Mouse (Mus musculus) frontal cortex, postnatal 36 days (tissue): ENCODE results near the gene Prkar1b.
A peak's percentile ranks its signal among the peaks of the same experiment; 100 is the strongest.

ENCODE experiments used
- DNase-seq, 2 experiments: peaks; one replicate each; pipeline ENCODE4 v3.0.0; 2022; ENCODE audit warnings: low spot score in 2 of 2

The Prkar1b gene

GRCm38 (mm10) chr5:139107815-139108214 is 42.0 kb downstream of the Prkar1b start:
- DNase-seq: peak in 1 of 2 experiments; percentile 42

DNA sequence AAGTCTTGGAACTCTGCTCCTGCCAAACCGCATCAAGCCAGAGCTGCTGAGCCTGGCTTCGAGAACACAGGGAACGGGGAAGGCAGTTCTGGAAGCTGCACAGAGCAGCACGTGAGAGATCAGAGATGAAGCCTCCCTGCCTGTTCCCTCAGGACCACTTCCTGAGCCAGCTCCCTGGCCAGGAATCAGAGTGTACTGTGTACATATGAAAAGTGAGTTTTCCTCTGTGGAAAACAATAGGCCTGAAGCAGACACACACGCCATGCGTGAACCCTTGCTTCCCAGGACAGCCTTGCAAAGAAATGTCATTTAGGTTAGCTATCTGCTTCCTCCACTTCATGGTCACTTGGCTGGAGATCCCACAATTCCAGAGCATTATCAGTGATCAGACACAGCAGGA is 48.0 kb downstream of the Prkar1b start:
- DNase-seq: no peak

GRCm38 (mm10) chr5:139098991-139099972 is 50.5 kb downstream of the Prkar1b start:
- peak; percentile 63 to 71 for DNase-seq

GRCm38 (mm10) chr5:139095297-139096110 is 54.3 kb downstream of the Prkar1b start:
- no peak for DNase-seq

GRCm38 (mm10) chr5:139093534-139093933 is 56.3 kb downstream of the Prkar1b start:
- DNase-seq: no peak

DNA sequence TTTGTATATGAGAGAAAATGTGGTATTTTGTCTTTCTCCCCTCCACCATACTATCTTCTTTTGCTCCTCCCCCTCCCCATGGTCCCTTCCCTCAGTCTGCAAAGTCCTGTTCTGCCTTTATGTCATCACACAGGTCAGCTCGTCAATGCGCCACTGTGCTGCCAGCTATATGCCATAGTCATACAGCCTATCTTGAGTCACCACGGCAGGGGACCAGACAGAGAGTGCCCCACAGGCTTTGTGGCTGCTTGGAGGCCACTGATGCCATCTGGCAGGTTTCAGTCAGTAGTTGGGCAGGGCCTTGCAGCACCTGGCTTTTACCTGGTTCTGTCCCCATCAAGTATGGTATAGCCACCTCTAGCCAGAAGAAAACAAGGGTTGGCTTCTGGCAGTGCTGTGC is 58.1 kb downstream of the Prkar1b start:
- DNase-seq: no peak

DNA sequence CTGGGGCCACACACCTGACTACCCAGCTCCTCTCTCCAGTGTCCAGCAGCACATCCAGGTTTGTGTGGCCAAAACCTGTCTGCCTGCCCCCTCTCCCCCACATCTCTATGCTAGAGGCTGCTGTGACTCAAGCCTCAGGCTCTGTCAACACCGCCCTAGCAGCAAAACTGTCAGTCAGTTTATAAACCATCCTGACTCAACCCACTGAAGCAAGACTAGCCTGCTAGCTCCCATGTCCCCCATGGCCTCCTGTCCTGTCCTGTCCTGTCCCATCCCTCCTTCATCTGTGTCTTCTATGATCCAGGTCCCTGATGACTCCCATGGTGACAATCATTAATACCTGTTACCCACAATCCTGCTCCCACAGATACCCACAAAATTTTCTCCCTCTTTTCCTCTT is 59.6 kb downstream of the Prkar1b start:
- no peak for DNase-seq

- DNase-seq: no peak
These were observed 61.6 kb downstream of the Prkar1b start for GRCm38 (mm10) chr5:139088173-139088572.

GRCm38 (mm10) chr5:139084831-139085519 is 64.8 kb downstream of the Prkar1b start:
- peak in 1 of 2 experiments; percentile 35 for DNase-seq

DNA sequence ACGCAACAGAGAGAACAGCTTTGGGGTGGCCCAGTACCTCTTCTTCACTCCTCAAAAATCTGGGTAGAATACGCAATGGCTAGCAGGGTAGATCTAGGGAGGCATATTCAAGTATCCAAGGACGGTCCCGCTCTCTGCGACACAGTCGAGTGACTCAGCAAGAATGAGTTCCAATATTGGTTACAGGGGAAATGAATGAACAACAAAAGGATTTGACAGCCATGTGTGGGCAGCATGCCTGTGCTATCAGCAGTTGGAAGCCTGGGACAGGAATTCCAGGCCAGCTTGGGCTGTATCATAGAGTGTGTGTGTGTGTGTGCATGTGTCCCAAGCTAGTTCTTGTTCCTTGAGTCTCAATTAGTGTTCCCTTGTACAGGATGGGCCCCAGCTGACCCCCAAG is 65.5 kb downstream of the Prkar1b start:
- DNase-seq: peak; percentile 48 to 53

GRCm38 (mm10) chr5:139083841-139084240 is 66.0 kb downstream of the Prkar1b start:
- DNase-seq: no peak

DNA sequence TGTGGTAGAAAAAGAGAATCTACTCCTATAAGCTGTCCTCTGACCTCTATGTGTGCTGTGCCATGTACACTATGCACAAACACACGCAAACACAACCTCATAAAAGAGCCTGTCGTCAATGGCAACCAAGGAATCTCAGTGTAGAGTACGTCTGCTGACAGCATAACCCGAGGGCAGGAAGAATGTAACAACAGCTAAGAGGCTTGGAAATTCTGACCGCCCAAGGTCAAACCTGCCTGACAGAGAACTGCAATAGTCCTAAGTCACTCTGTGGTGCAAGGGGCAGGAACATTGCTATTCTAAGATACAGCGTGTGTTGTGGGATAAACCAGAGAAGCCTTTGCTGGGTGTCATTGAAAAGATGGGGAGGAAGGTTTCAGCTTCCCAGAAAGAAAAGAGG is 68.4 kb downstream of the Prkar1b start:
- DNase-seq: no peak

GRCm38 (mm10) chr5:139078156-139078462 is 71.7 kb downstream of the Prkar1b start:
- DNase-seq: no peak

DNA sequence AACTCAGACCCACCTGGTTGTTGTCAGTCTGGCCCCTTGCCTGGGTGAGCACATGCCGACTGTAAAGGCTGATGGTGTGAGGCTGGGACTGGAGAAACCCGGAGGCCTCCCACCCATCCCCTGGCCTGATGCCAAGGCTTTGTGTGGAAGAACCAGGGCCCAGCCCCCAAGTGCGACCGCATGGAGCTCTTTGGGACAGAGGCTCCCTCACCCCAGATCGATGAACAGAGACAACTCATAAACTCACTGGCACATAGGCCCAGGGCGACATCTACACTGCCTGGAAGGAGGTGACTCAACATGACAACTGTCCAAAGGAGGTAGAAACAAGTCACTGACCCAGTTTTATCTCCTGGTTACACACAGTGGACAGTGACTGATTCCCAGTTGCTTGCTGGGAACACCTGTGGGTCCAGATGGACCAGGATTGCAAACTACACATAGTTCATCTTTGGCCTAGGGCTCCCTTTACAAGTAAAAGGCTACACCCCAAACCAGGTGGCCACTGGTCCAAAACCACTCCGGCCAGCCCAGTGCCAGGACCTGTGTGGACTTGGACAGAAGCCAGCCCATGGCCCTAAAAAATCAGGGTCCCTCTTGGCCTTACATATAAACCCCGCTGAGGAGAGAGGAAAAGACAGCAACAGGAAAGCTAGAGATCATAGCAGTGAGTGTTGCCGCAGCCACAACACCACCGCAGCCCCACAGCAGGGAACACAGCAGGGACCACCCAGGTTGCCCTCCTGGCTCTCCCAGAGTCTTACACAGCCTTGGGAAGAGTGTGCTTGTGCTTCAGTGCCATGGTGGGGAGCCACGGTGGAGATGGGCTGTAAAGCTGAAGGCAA is 72.3 kb downstream of the Prkar1b start:
- DNase-seq: no peak

DNA sequence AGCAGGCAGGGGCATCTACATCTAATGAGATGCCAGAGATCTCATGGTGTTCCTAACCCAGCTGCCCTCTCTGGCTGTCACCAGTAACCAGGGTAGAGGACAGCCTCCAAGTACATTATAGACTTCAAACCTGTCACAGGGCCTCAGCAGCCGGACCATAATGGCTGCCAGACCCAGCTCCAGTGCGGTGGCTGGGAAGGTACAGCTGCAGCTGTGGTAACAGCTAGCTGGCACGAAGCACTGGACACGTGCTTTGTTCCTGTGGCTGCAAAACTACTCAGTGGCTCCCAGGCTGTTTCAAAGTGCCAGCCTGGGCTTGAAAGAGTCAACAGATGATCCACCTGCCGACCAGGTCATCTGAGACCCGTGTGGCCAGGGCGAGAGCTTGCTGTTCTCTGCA is 73.4 kb downstream of the Prkar1b start:
- no peak for DNase-seq

GRCm38 (mm10) chr5:139075791-139076190 is 74.0 kb downstream of the Prkar1b start:
- no peak for DNase-seq

GRCm38 (mm10) chr5:139075125-139075524 is 74.7 kb downstream of the Prkar1b start:
- peak; percentile 62 to 74 for DNase-seq

- no peak for DNase-seq
These were observed 75.8 kb downstream of the Prkar1b start for GRCm38 (mm10) chr5:139073977-139074376.

DNA sequence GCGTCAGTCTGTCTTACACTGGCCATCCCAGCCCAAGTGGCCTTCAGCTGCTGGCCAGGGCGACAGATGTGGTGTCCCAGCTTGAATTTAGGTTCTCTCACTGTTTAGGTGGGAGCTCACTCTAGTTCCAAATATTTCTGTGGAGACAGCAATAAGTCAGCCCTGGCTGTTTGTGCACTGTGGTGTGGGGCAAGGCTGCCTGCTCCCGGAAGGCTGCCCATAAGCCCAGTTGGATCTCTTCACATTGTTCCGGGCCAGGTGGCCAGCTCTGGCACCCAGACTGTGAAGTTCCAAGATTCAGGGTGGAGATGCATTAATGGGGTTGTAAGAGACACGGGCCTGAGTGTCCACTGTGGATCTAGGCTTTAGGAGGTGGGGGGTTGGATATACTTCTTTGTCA is 76.9 kb downstream of the Prkar1b start:
- no peak for DNase-seq

DNA sequence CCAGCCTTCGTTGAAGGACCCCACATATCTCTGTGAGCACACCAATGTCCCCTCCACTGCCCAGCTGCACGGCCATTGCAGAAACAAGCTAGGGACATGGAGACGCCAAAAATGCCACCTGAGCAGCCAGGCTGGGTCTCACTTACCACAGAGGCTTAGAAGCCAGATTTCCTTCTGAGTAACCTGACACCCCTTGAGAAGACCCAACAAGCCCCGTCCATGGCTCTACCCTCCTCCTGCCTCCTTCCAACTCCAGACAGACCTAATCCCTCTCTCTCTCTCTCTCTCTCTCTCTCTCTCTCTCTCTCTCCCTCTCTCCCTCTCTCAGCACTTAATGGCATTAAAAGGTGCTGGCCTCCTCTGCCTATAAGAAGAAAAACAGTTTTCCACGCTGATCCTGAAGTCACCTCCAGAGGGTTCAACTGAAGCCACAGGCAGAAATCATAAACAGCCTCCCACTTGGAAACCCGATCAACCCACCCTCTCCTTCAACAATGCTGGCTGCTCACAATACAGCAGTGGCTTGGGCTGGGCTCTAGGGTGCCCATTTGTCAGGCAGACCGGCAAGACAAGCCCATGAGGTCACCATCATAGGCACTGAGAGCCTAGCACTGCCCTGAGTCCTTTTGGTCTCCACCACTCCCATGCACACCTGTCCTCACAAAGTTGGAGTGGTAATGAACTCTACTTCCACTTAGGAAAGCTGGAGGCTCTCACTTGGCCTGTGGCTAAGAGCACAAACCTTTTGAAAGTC is 82.8 kb downstream of the Prkar1b start:
- DNase-seq: no peak
